ENCODE assay signal across 8 mouse cellular contexts in the genomic region with DNA sequence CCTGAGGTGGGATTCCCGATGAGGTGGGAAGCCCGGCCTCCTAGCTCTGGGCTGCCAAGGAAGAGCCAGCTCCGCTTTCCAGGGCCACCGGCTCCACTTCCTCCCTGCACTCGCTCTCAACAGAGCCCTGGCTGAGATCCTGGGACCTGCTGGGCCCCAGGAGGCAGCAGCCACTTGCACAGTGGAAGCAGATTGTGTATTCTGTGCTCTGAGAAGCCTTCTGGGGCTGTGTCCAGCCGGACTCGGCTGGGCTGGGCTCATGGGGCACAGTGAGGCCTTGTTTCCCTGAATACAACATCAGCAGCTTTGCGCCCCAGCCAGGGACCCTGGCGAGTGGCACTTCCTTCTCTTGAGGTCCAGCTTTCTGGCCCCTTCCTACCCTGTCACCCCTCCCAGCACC. TPM values are rescaled to one million over a fixed set of nuclear protein-coding genes. Genes with fewer than 3 reads are reported as not detected.
DNase-seq lines count a peak whose midpoint lies in the region; ATAC-seq and TF ChIP-seq lines count a peak whose summit lies in the region.

No protein-coding gene starts in this region.

- no peaks in the 10 kb centered on the region for H3K27me3 ChIP-seq in liver, adult 2 months (ENCODE audit: control insufficient read depth, insufficient read depth, low read length)
- H3K27me3 ChIP-seq in hindbrain, embryonic 15.5 days = no peaks in the 10 kb centered on the region
- no peaks in the 10 kb centered on the region for H3K27me3 ChIP-seq in lung, postnatal 0 days (replicated peaks; ENCODE audit: insufficient read depth, low read length)
- H3K27me3 ChIP-seq in thymus, adult 2 months (ENCODE audit: control insufficient read depth, insufficient read depth, low read length) = no peaks in the 10 kb centered on the region

- peaks cover 27% of the 10 kb centered on the region for H3K4me1 ChIP-seq in liver, adult 2 months (ENCODE audit: control insufficient read depth, insufficient read depth, low read length)
- peaks cover 77% of the 10 kb centered on the region for H3K4me1 ChIP-seq in hindbrain, embryonic 15.5 days (replicated peaks)
- peaks cover 38% of the 10 kb centered on the region for H3K4me1 ChIP-seq in lung, postnatal 0 days (ENCODE audit: insufficient read depth, low read depth, low read length)
- peaks cover 25% of the 10 kb centered on the region for H3K4me1 ChIP-seq in thymus, adult 2 months (replicated peaks; ENCODE audit: control insufficient read depth, insufficient read depth, low read length)

- peak overlapping the region; percentile 45 for H3K27ac ChIP-seq in liver, adult 2 months (replicated peaks; ENCODE audit: insufficient read depth, low read depth, low read length)
- peak overlapping the region; percentile 72 for H3K27ac ChIP-seq in hindbrain, embryonic 15.5 days (replicated peaks)
- peak overlapping the region; percentile 20 for H3K27ac ChIP-seq in lung, postnatal 0 days (ENCODE audit: low read length)
- H3K27ac ChIP-seq in thymus, adult 2 months (ENCODE audit: control insufficient read depth, insufficient read depth, low read length) = no peak overlapping the region; the same call in 1 of the 2 replicates

- peaks cover 29% of the 10 kb centered on the region; the same call in 1 of the 2 replicates for H3K79me2 ChIP-seq in liver, adult 2 months (ENCODE audit: control insufficient read depth, insufficient read depth, low read length)

- WGBS in liver, adult 2 months = 72% methylated on average over 9 of the region's 9 CpGs
- WGBS in hindbrain, embryonic 15.5 days = 35% methylated on average over 9 of the region's 9 CpGs
- WGBS in lung, postnatal 0 days = 30% methylated on average over 9 of the region's 9 CpGs
- 92% methylated on average over 9 of the region's 9 CpGs for WGBS in thymus, adult 2 months

- no peak for TF ChIP-seq CTCF in liver, adult 2 months (IDR thresholded peaks at IDR 0.05; ENCODE audit: low read depth, low read length)
- no peak for TF ChIP-seq CTCF in lung, postnatal 0 days (IDR thresholded peaks at IDR 0.05)
- TF ChIP-seq CTCF in thymus, adult 2 months (IDR thresholded peaks at IDR 0.05; ENCODE audit: borderline replicate concordance, control insufficient read depth, extremely low read depth, insufficient read depth, low read length, poor library complexity) = no peak

- peak overlapping the region; percentile 91 for H3K4me2 ChIP-seq in hindbrain, embryonic 15.5 days
- peak overlapping the region; percentile 95 for H3K4me2 ChIP-seq in lung, postnatal 0 days (replicated peaks; ENCODE audit: low read depth, low read length)

- no peak for TF ChIP-seq EP300 in lung, postnatal 0 days (IDR thresholded peaks at IDR 0.05)

- ATAC-seq in hindbrain, embryonic 15.5 days (ENCODE audit: low FRiP score, low read depth) = peak; percentile 12; the same call in 1 of the 2 replicates
- no peak for ATAC-seq in lung, postnatal 0 days
- no peak for ATAC-seq in activated CD4-positive, CD25-positive, alpha-beta regulatory T cell, adult 4 months

- no peaks in the 10 kb centered on the region for H3K36me3 ChIP-seq in liver, adult 2 months (ENCODE audit: control insufficient read depth, insufficient read depth, low read length)
- H3K36me3 ChIP-seq in hindbrain, embryonic 15.5 days = no peaks in the 10 kb centered on the region
- H3K36me3 ChIP-seq in lung, postnatal 0 days (ENCODE audit: insufficient read depth, low read length) = no peaks in the 10 kb centered on the region
- H3K36me3 ChIP-seq in thymus, adult 2 months (ENCODE audit: control insufficient read depth, insufficient read depth, low read length) = no peaks in the 10 kb centered on the region

- TF ChIP-seq POLR2A in liver, adult 2 months (IDR thresholded peaks at IDR 0.05; ENCODE audit: extremely low read depth, insufficient read depth, low read length) = no peak
- TF ChIP-seq POLR2A in thymus, adult 2 months (IDR thresholded peaks at IDR 0.05; ENCODE audit: control insufficient read depth, extremely low read depth, insufficient read depth, low read length, poor library complexity) = no peak

- no peak for DNase-seq in liver, adult 2 months (ENCODE audit: extremely low read depth, low read depth, low spot score)
- no peak for DNase-seq in liver
- DNase-seq in cerebellum, postnatal 36 days = peak; percentile 60 to 69
- DNase-seq in lung, postnatal 0 days (ENCODE audit: low spot score) = no peak
- no peak for DNase-seq in spleen, postnatal 36 days (ENCODE audit: low spot score in 2 of 2)
- DNase-seq in thymus, adult 2 months = no peak

- H3K4me3 ChIP-seq in liver, adult 2 months (ENCODE audit: insufficient read depth, low read depth, low read length) = peak overlapping the region; percentile 29; the same call in 1 of the 2 replicates
- peak overlapping the region; percentile 64 for H3K4me3 ChIP-seq in hindbrain, embryonic 15.5 days
- H3K4me3 ChIP-seq in lung, postnatal 0 days (ENCODE audit: low read depth, low read length) = no peak overlapping the region
- H3K4me3 ChIP-seq in thymus, adult 2 months (ENCODE audit: control insufficient read depth, insufficient read depth, low read length) = no peak overlapping the region

- H3K9ac ChIP-seq in liver, adult 2 months (ENCODE audit: low read depth, low read length) = peak overlapping the region; percentile 52
- peak overlapping the region; percentile 7; the same call in 1 of the 2 replicates for H3K9ac ChIP-seq in hindbrain, embryonic 15.5 days
- H3K9ac ChIP-seq in lung, postnatal 0 days (replicated peaks; ENCODE audit: low read depth) = 0 out of 2 replicates have a peak overlapping the region, but pooled peaks have one; percentile 9

- H3K9me3 ChIP-seq in hindbrain, embryonic 15.5 days = no peaks in the 10 kb centered on the region
- H3K9me3 ChIP-seq in lung, postnatal 0 days (ENCODE audit: low read length) = no peaks in the 10 kb centered on the region

RNA-seq across cellular contexts. Expression of a gene that starts 2.8 kb away (rescaled TPM):
- total RNA-seq in liver, adult 2 months (2014; rRNA removed) = 13.1 and 15.0 TPM in 2 replicates
- 40.7 and 46.1 TPM in 2 replicates for polyA plus RNA-seq in liver, adult 2 months (2012; rRNA removed)
- polyA plus RNA-seq in hindbrain, embryonic 15.5 days (2015; fragmentation: Nextera tagmentation; extraction: Ambion mirVana) = 77.8 and 83.5 TPM in 2 replicates
- polyA plus RNA-seq in lung, postnatal 0 days (2015; fragmentation: Nextera tagmentation; extraction: Ambion mirVana) = 81.6 and 88.4 TPM in 2 replicates
- 120 and 128 TPM in 2 replicates for polyA plus RNA-seq in thymus, adult 2 months (2012; rRNA removed)
- polyA plus RNA-seq in activated CD4-positive, CD25-positive, alpha-beta regulatory T cell, adult 4 months (2017; shearing (Covaris generic)) = 10 to 100 TPM; 23.5 to 26.9 TPM

RNA-seq across cellular contexts. Expression of a gene that starts 25.8 kb away (rescaled TPM):
- total RNA-seq in liver, adult 2 months (2014; rRNA removed) = 0.34 and 0.83 TPM in 2 replicates
- polyA plus RNA-seq in liver, adult 2 months (2012; rRNA removed) = 0.24 TPM in 1 of 2 replicates, not detected in the other
- not detected in 2 replicates for polyA plus RNA-seq in hindbrain, embryonic 15.5 days (2015; fragmentation: Nextera tagmentation; extraction: Ambion mirVana)
- not detected in 2 replicates for polyA plus RNA-seq in lung, postnatal 0 days (2015; fragmentation: Nextera tagmentation; extraction: Ambion mirVana)
- polyA plus RNA-seq in thymus, adult 2 months (2012; rRNA removed) = 0.35 and 0.43 TPM in 2 replicates
- polyA plus RNA-seq in activated CD4-positive, CD25-positive, alpha-beta regulatory T cell, adult 4 months (2017; shearing (Covaris generic)) = not detected

RNA-seq across cellular contexts. Expression of a gene that starts 45.9 kb away (rescaled TPM):
- 80.9 and 238 TPM in 2 replicates for total RNA-seq in liver, adult 2 months (2014; rRNA removed)
- 3.6 and 4.8 TPM in 2 replicates for polyA plus RNA-seq in liver, adult 2 months (2012; rRNA removed)
- 0.18 TPM in 1 of 2 replicates, not detected in the other for polyA plus RNA-seq in hindbrain, embryonic 15.5 days (2015; fragmentation: Nextera tagmentation; extraction: Ambion mirVana)
- not detected in 2 replicates for polyA plus RNA-seq in lung, postnatal 0 days (2015; fragmentation: Nextera tagmentation; extraction: Ambion mirVana)
- 0.46 and 2.1 TPM in 2 replicates for polyA plus RNA-seq in thymus, adult 2 months (2012; rRNA removed)
- polyA plus RNA-seq in activated CD4-positive, CD25-positive, alpha-beta regulatory T cell, adult 4 months (2017; shearing (Covaris generic)) = 1 to 10 TPM in 1 of 2 experiments, not detected in 1; 1.0 TPM

Comparison
In these comparisons a context has a peak if more than half of its experiments do, and no peak if none do; other contexts are left out.
1. DNase-seq: peak in cerebellum, postnatal 36 days (2 of 2); none in liver, adult 2 months (single experiment), liver (single experiment), lung, postnatal 0 days (single experiment), spleen, postnatal 36 days (0 of 2) and thymus, adult 2 months (single experiment).
2. H3K4me3 ChIP-seq: peak in liver, adult 2 months (single experiment) and hindbrain, embryonic 15.5 days (single experiment); none in lung, postnatal 0 days (single experiment) and thymus, adult 2 months (single experiment).
3. Peak in every context shown above with its lines, with median percentiles within 50 percentile points of each other: H3K9ac ChIP-seq.